ENCODE assay signal across 8 mouse cellular contexts in the genomic region with DNA sequence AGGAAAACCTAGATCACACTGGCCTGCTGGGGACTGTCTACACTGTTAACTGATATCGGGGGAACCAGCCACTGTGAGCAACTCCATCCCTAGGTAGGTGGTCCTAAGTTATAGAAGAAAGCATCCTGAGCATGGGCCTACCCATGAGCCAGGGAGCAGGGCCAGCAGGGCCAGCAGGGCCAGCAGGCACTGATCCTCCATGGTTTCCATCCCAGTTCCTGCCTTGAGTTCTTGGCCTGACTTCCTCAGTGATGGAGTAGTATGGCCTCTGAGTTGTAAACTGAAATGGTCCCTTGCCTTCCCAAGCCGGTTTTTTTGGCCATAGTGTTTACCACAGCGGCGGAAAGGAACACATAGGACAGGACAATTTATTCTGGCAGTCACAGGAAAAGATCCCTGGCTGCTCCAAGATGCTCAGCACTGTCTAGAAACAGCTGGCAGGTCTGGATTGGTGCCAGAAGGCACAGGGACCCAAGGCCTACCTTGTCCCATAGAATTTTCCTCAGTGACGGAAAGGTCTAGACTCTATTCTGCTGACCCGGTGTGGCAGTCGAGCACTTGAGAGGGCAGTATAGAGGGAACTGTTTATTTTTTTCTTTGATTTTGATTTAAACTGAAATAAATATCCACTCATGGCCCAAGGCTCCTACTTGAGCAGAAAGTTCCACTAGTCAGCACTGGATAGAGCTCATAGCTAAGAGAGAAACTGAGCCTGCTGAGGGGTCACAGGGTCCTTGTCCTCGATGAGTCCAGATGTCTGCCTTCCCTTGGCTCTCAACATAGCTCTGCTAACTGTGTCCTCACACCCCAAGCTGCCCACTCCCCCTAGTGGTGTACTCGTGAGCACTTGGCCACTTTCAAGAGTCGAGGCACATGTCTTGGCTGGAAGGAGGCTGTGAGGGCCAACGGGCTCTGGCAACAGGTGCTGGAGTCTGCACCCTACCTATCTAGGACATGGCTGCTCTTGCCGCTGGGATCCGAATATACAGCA. TPM values are rescaled to one million over a fixed set of nuclear protein-coding genes. Genes with fewer than 3 reads are reported as not detected.
DNase-seq lines count a peak whose midpoint lies in the region; ATAC-seq and TF ChIP-seq lines count a peak whose summit lies in the region.
"Had no signal": no experiment of that assay in that cellular context is flagged by ENCODE, and none has a peak within 500 bp of the region (broad histone marks: within the 10 kb centered on the region; RNA-seq: fewer than 3 reads in every experiment).

No protein-coding gene starts in this region.

- in situ Hi-C loops in ES-E14 (cut with MboI; ENCODE audit: low sequenced_read_pairs in 2 of 2, unreplicated experiment in 2 of 2), result no loop called here

- peak; percentile 54 for TF ChIP-seq CTCF in left cerebral cortex, adult 2 months (IDR thresholded peaks at IDR 0.05)

- H3K4me2 ChIP-seq in hindbrain, embryonic 16.5 days (ENCODE audit: low read length), result no peak overlapping the region

- no peak for ATAC-seq in hindbrain, embryonic 16.5 days
- ATAC-seq in monocyte, adult 5-6 weeks (replicated peaks; ENCODE audit: insufficient number of reproducible peaks, low FRiP score, low TSS enrichment, poor library complexity, severe bottlenecking), result no peak

- H3K36me3 ChIP-seq in ES-E14 (ENCODE audit: control insufficient read depth, insufficient read depth, low read length, poor library complexity, severe bottlenecking), result no peaks in the 10 kb centered on the region
- no peaks in the 10 kb centered on the region for H3K36me3 ChIP-seq in hindbrain, embryonic 16.5 days (ENCODE audit: control insufficient read depth, insufficient read depth, low read length)

- DNase-seq in left cerebral cortex, adult 2 months (ENCODE audit: extremely low spot score in 1 of 2, low spot score in 2 of 2), result peak in 1 of 2 experiments; percentile 40
- DNase-seq in left cerebral cortex, postnatal 36 days (ENCODE audit: low spot score in 2 of 2), result no peak
- DNase-seq in ES-E14 (ENCODE audit: low read depth, low spot score), result peak; percentile 20
- peak; percentile 43 for DNase-seq in adrenal gland, postnatal 14 days
- no peak for DNase-seq in urinary bladder, postnatal 14 days (ENCODE audit: low spot score)

- H3K9me3 ChIP-seq in ES-E14 (ENCODE audit: control insufficient read depth, insufficient read depth, low read depth, low read length), result no peaks in the 10 kb centered on the region
- no peaks in the 10 kb centered on the region for H3K9me3 ChIP-seq in hindbrain, embryonic 16.5 days (ENCODE audit: control insufficient read depth, low read length)

- intact Hi-C loops in left cerebral cortex, adult 2 months (cut with DNase I), result loop anchor here (5.0 kb wide), 1 partner anchor 166 kb away; no protein-coding TSS in a partner anchor
- intact Hi-C loops in left cerebral cortex, postnatal 36 days (cut with DNase I), result no loop called here

- no peaks in the 10 kb centered on the region for H3K4me1 ChIP-seq in ES-E14 (ENCODE audit: control insufficient read depth in 2 of 2, insufficient read depth in 2 of 2, low read length in 2 of 2, poor library complexity in 1 of 2)
- no peaks in the 10 kb centered on the region; the same call in 1 of the 2 replicates for H3K4me1 ChIP-seq in hindbrain, embryonic 16.5 days (ENCODE audit: control insufficient read depth, insufficient read depth, low read depth, low read length)

- no peak overlapping the region for H3K27ac ChIP-seq in left cerebral cortex, adult 2 months
- H3K27ac ChIP-seq in ES-E14 (ENCODE audit: insufficient read depth, low read depth, low read length, poor library complexity, severe bottlenecking), result no peak overlapping the region
- peak overlapping the region; percentile 8; the same call in 1 of the 2 replicates for H3K27ac ChIP-seq in hindbrain, embryonic 16.5 days (ENCODE audit: low read depth, low read length)
- H3K27ac ChIP-seq: macrophage had no signal

- H3K9ac ChIP-seq in ES-E14 (ENCODE audit: insufficient read depth, low read depth, low read length, poor library complexity, severe bottlenecking), result no peak overlapping the region
- H3K9ac ChIP-seq in hindbrain, embryonic 16.5 days (ENCODE audit: low read depth, low read length), result no peak overlapping the region

- H3K4me3 ChIP-seq in left cerebral cortex, adult 2 months, result no peak overlapping the region
- no peak overlapping the region for H3K4me3 ChIP-seq in ES-E14 (ENCODE audit: insufficient read depth in 1 of 2, low read depth in 1 of 2, low read length in 2 of 2, poor library complexity in 1 of 2, severe bottlenecking in 1 of 2)
- H3K4me3 ChIP-seq in hindbrain, embryonic 16.5 days (ENCODE audit: low read length), result no peak overlapping the region

- H3K27me3 ChIP-seq in hindbrain, embryonic 16.5 days (replicated peaks; ENCODE audit: control insufficient read depth, insufficient read depth, low read length), result no peaks in the 10 kb centered on the region

- 60% methylated on average over 13 of the region's 13 CpGs for WGBS in hindbrain, embryonic 16.5 days

TF ChIP-seq in ES-E14, 5 proteins besides CTCF, POLR2A, EP300 and RAD21:
- TF ChIP-seq ZC3H11A (IDR thresholded peaks at IDR 0.05; ENCODE audit: borderline replicate concordance, low read depth, low read length) (no peak), MAFK (IDR thresholded peaks at IDR 0.05; ENCODE audit: insufficient read depth, low read depth, low read length) (no peak), ZNF384 (IDR thresholded peaks at IDR 0.05; ENCODE audit: low read depth, low read length) (no peak), HCFC1 (IDR thresholded peaks at IDR 0.05; ENCODE audit: borderline replicate concordance, insufficient read depth, low read length) (no peak), CHD2 (IDR thresholded peaks at IDR 0.05; ENCODE audit: low read depth, low read length) (no peak)

RNA-seq across cellular contexts. Expression of a gene that starts 50.4 kb away (rescaled TPM):
- total RNA-seq in left cerebral cortex, adult 2 months (2021), result 10 to 100 TPM; 32.2 to 34.3 TPM
- total RNA-seq in left cerebral cortex, postnatal 36 days (2021), result 10 to 100 TPM; 24.3 to 34.8 TPM
- 1.6 and 2.2 TPM in 2 replicates for total RNA-seq in ES-E14 (2012; rRNA removed)
- 0.26 and 0.71 TPM in 2 replicates for total RNA-seq in adrenal gland, postnatal 14 days (2021)
- 11.6 and 13.6 TPM in 2 replicates for polyA plus RNA-seq in hindbrain, embryonic 16.5 days (2015; fragmentation: Nextera tagmentation; extraction: Ambion mirVana)
- not detected in 3 replicates for total RNA-seq in monocyte, adult 5-6 weeks (2017)
- polyA plus RNA-seq: macrophage had no signal

Comparison
In these comparisons a context has a peak if more than half of its experiments do, and no peak if none do; other contexts are left out.
1. DNase-seq: peak in ES-E14 (single experiment) and adrenal gland, postnatal 14 days (single experiment); none in left cerebral cortex, postnatal 36 days (0 of 2) and urinary bladder, postnatal 14 days (single experiment).